Mouse (Mus musculus) spleen, postnatal 4 days (tissue): ENCODE results near the gene Prpf31.
"Not testable (repeated sequence)": the region's sequence is repeated elsewhere in the genome, so short reads cannot be mapped to it uniquely, and the experiment has no call there.

Source experiments
- DNase-seq, 2 experiments: peaks; one replicate each; pipeline ENCODE4 v3.0.0; 2022; ENCODE audit warnings: low spot score in 2 of 2

Prpf31 gene

GRCm38 (mm10) chr7:3629543-3630477 lies at the start of gene Prpf31, which contains the start of gene Tfpt:
Prpf31 (plus strand) TSS chr7:3629985.
Tfpt (minus strand) TSS chr7:3629929.
- DNase-seq = peak; percentile 88 to 92

GRCm38 (mm10) chr7:3580029-3580428 lies 49.8 kb upstream of the Prpf31 start:
- no peak for DNase-seq

- DNase-seq = no peak
Measured at GRCm38 (mm10) chr7:3585763-3586162, 44.0 kb upstream of the Prpf31 start.

- no peak for DNase-seq
Measured at GRCm38 (mm10) chr7:3586255-3586654, 43.5 kb upstream of the Prpf31 start.

- no peak for DNase-seq
Measured at GRCm38 (mm10) chr7:3587292-3587691, 42.5 kb upstream of the Prpf31 start.

GRCm38 (mm10) chr7:3590550-3590949 lies 39.2 kb upstream of the Prpf31 start:
- DNase-seq = no peak

GRCm38 (mm10) chr7:3591534-3591933 lies 38.3 kb upstream of the Prpf31 start:
- DNase-seq = no peak

GRCm38 (mm10) chr7:3593855-3594254 lies 35.9 kb upstream of the Prpf31 start:
- DNase-seq = no peak

- DNase-seq = no peak
Measured at GRCm38 (mm10) chr7:3594686-3595085, 35.1 kb upstream of the Prpf31 start.

GRCm38 (mm10) chr7:3595146-3595545 lies 34.6 kb upstream of the Prpf31 start:
- peak in 1 of 2 experiments; percentile 24 for DNase-seq

- not testable (repeated sequence) for DNase-seq
Measured at GRCm38 (mm10) chr7:3597755-3598154, 32.0 kb upstream of the Prpf31 start.

- DNase-seq = peak; percentile 50 to 73
Measured at GRCm38 (mm10) chr7:3601119-3601518, 28.7 kb upstream of the Prpf31 start.

GRCm38 (mm10) chr7:3606798-3607197 lies 23.0 kb upstream of the Prpf31 start:
- no peak for DNase-seq

GRCm38 (mm10) chr7:3607391-3607790 lies 22.4 kb upstream of the Prpf31 start:
- no peak for DNase-seq

GRCm38 (mm10) chr7:3608668-3609067 lies 21.1 kb upstream of the Prpf31 start:
- DNase-seq = no peak

GRCm38 (mm10) chr7:3609082-3609481 lies 20.7 kb upstream of the Prpf31 start:
- no peak for DNase-seq

GRCm38 (mm10) chr7:3610437-3610836 lies 19.3 kb upstream of the Prpf31 start:
- DNase-seq = no peak

- DNase-seq = no peak
Measured at GRCm38 (mm10) chr7:3611006-3611405, 18.8 kb upstream of the Prpf31 start.

- DNase-seq = no peak
Measured at GRCm38 (mm10) chr7:3614021-3614420, 15.8 kb upstream of the Prpf31 start.

GRCm38 (mm10) chr7:3616057-3616388 lies 13.8 kb upstream of the Prpf31 start, which contains the start of gene Oscar:
Oscar (minus strand) TSS chr7:3616157.
- no peak for DNase-seq

GRCm38 (mm10) chr7:3616389-3617241 lies 13.2 kb upstream of the Prpf31 start:
- DNase-seq = no peak

GRCm38 (mm10) chr7:3617242-3617995 lies 12.4 kb upstream of the Prpf31 start, which contains the start of gene Ndufa3:
Ndufa3 (plus strand) TSS chr7:3617373.
- DNase-seq = peak; percentile 83 to 89
